Mouse (Mus musculus): ENCODE results near the gene Usp20.

DNA sequence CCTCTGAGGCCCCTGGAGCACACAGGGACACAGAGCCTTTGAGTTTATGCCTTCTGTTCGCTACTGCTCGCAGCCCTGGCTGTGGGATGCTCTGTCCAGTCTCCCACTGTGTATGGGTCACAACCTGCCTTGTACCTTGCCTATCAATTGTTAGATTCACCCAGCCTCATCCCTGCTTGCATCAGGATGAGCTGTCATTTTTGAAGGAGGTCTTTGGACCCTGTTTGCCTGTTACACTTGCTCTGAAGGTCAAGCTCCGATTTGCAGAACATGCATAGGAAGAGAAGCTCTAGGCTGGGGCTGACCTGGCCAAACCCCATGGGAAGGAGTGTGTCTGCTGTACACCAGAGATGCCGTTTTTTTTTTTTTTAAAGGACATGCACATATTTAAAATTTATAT lies 24.6 kb upstream of the Usp20 start:
- TF ChIP-seq FLI1 (IDR thresholded peaks at IDR 0.05; ENCODE audit: low read length), result no peak
- TF ChIP-seq GATA1 (IDR thresholded peaks at IDR 0.05; ENCODE audit: borderline replicate concordance, low read length), result no peak
